29 mouse cellular contexts compared by ENCODE assay signal in genomic region chr3:129821736-129822135, GRCm38 (mm10). TPM values are rescaled to one million over a fixed set of nuclear protein-coding genes. Genes with fewer than 3 reads are reported as not detected.
DNase-seq lines count a peak whose midpoint lies in the region; ATAC-seq lines count a peak whose summit lies in the region.
"Had no signal": no experiment of that assay in that cellular context is flagged by ENCODE, and none has a peak within 500 bp of the region (broad histone marks: within the 10 kb centered on the region; RNA-seq: fewer than 3 reads in every experiment).

No protein-coding gene starts in this region.

- H3K36me3 ChIP-seq in kidney, embryonic 16.5 days (ENCODE audit: insufficient read depth, low read length) = peaks cover 18% of the 10 kb centered on the region

- no peak overlapping the region for H3K4me2 ChIP-seq in kidney, embryonic 16.5 days (replicated peaks; ENCODE audit: low read depth, low read length)
- H3K4me2 ChIP-seq: embryonic facial prominence, embryonic 12.5 days; forebrain, embryonic 15.5 days; heart, embryonic 11.5 days; heart, embryonic 15.5 days had no signal

- 74% methylated on average over 8 of the region's 8 CpGs for WGBS in kidney, embryonic 16.5 days

- H3K4me3 ChIP-seq in kidney, embryonic 16.5 days (ENCODE audit: low read length) = no peak overlapping the region
- H3K4me3 ChIP-seq: embryonic facial prominence, embryonic 12.5 days; forebrain, embryonic 15.5 days; heart, adult 2 months; heart, embryonic 15.5 days had no signal

- no peaks in the 10 kb centered on the region for H3K9me3 ChIP-seq in kidney, embryonic 16.5 days (ENCODE audit: low read length)
- H3K9me3 ChIP-seq: embryonic facial prominence, embryonic 12.5 days; forebrain, embryonic 15.5 days; G1E; heart, embryonic 15.5 days had no signal

- peak; percentile 19 for DNase-seq in adrenal gland, adult 2 months
- no peak for DNase-seq in adrenal gland, adult 8-10 months
- peak; percentile 28 for DNase-seq in heart, adult 11 months
- no peak for DNase-seq in heart, adult 18-20 months
- DNase-seq in kidney, postnatal 4 days = peak; percentile 30 to 50
- peak; percentile 46 for DNase-seq in retina, postnatal 1 day
- no peak for DNase-seq in retina, embryonic 14.5 days (ENCODE audit: low spot score)
- DNase-seq: B cell, adult 2 months; cerebellum, adult 11-12 months; cerebellum, adult 9-10 months; cerebellum, postnatal 25 days; gastrocnemius, postnatal 36 days; heart, adult 2 months; heart, postnatal 14 days had no signal

- H3K4me1 ChIP-seq in kidney, embryonic 16.5 days (ENCODE audit: insufficient read depth, low read length) = no peaks in the 10 kb centered on the region
- H3K4me1 ChIP-seq: embryonic facial prominence, embryonic 12.5 days; forebrain, embryonic 15.5 days; heart, embryonic 15.5 days had no signal

- no peak overlapping the region for H3K27ac ChIP-seq in kidney, embryonic 16.5 days (ENCODE audit: low read length)
- H3K27ac ChIP-seq: embryonic facial prominence, embryonic 12.5 days; forebrain, embryonic 15.5 days; heart, adult 2 months; heart, embryonic 15.5 days had no signal

- no peak overlapping the region for H3K9ac ChIP-seq in kidney, embryonic 16.5 days (replicated peaks; ENCODE audit: low read length)
- H3K9ac ChIP-seq: embryonic facial prominence, embryonic 12.5 days; forebrain, embryonic 15.5 days; heart, embryonic 15.5 days had no signal

- no peak for ATAC-seq in kidney, embryonic 16.5 days (ENCODE audit: low FRiP score, low TSS enrichment)
- ATAC-seq: activated CD4-positive, CD25-positive, alpha-beta regulatory T cell, adult 4 months; CD4-positive, CD25-positive, alpha-beta regulatory T cell, adult 4 months; forebrain, embryonic 15.5 days; hindbrain, embryonic 16.5 days; Patski had no signal

- no peaks in the 10 kb centered on the region for H3K27me3 ChIP-seq in kidney, embryonic 16.5 days (ENCODE audit: insufficient read depth, low read length)
- H3K27me3 ChIP-seq: embryonic facial prominence, embryonic 12.5 days; forebrain, embryonic 15.5 days; heart, embryonic 15.5 days; Patski had no signal

RNA-seq across cellular contexts. Expression of gene Rrh, which starts 0.7 kb away (rescaled TPM):
- under 1 TPM in 1 of 2 experiments, not detected in 1; 0.09 TPM for total RNA-seq in adrenal gland, adult 2 months (2021)
- not detected in 2 replicates for polyA plus RNA-seq in adrenal gland, adult 2 months (2012; rRNA removed)
- total RNA-seq in adrenal gland, adult 8-10 months (2022) = under 1 TPM in 2 of 4 experiments, not detected in 2; 0.08 to 0.18 TPM
- not detected for total RNA-seq in heart, adult 18-20 months (2021)
- polyA plus RNA-seq in kidney, embryonic 16.5 days (2015; fragmentation: Nextera tagmentation; extraction: Ambion mirVana) = not detected in 2 replicates
- total RNA-seq: gastrocnemius, adult 8-10 months; gastrocnemius, postnatal 36 days; heart, adult 2 months; heart, postnatal 14 days had no signal
- polyA plus RNA-seq: activated CD4-positive, CD25-positive, alpha-beta regulatory T cell, adult 4 months; forebrain, embryonic 11.5 days; G1E; heart, adult 2 months; heart, embryonic 11.5 days; heart, embryonic 15.5 days; intestine, embryonic 14.5 days had no signal

RNA-seq across cellular contexts. Expression of gene Gar1, which starts 9.5 kb away (rescaled TPM):
- total RNA-seq in adrenal gland, adult 2 months (2021) = 10 to 100 TPM; 39.4 to 61.2 TPM
- 11.0 and 15.4 TPM in 2 replicates for polyA plus RNA-seq in adrenal gland, adult 2 months (2012; rRNA removed)
- 10 to 100 TPM; 40.1 to 54.4 (median 47.8) TPM for total RNA-seq in adrenal gland, adult 8-10 months (2022)
- total RNA-seq in heart, adult 18-20 months (2021) = 10 to 100 TPM; 14.7 to 17.5 TPM
- 69.2 and 79.2 TPM in 2 replicates for polyA plus RNA-seq in kidney, embryonic 16.5 days (2015; fragmentation: Nextera tagmentation; extraction: Ambion mirVana)

RNA-seq across cellular contexts. Expression of gene Cfi, which starts 13.9 kb away (rescaled TPM):
- total RNA-seq in adrenal gland, adult 2 months (2021) = 1 to 10 TPM in 1 of 2 experiments, not detected in 1; 2.7 TPM
- polyA plus RNA-seq in adrenal gland, adult 2 months (2012; rRNA removed) = 0.07 TPM in 1 of 2 replicates, not detected in the other
- not detected for total RNA-seq in adrenal gland, adult 8-10 months (2022)
- under 1 TPM; 0.40 to 0.80 TPM for total RNA-seq in heart, adult 18-20 months (2021)
- polyA plus RNA-seq in kidney, embryonic 16.5 days (2015; fragmentation: Nextera tagmentation; extraction: Ambion mirVana) = 18.0 and 24.6 TPM in 2 replicates
- total RNA-seq: G1E; gastrocnemius, adult 8-10 months; hematopoietic stem cell, adult 5-6 weeks had no signal
- polyA plus RNA-seq: activated CD4-positive, CD25-positive, alpha-beta regulatory T cell, adult 4 months; CD4-positive, CD25-positive, alpha-beta regulatory T cell, adult 4 months; cortical plate, adult 2 months; G1E had no signal

RNA-seq across cellular contexts. Expression of gene Lrit3, which starts 17.9 kb away (rescaled TPM):
- total RNA-seq in adrenal gland, adult 2 months (2021) = not detected
- polyA plus RNA-seq in adrenal gland, adult 2 months (2012; rRNA removed) = not detected in 2 replicates
- total RNA-seq in adrenal gland, adult 8-10 months (2022) = not detected
- total RNA-seq in heart, adult 18-20 months (2021) = not detected
- 0.10 TPM in 1 of 2 replicates, not detected in the other for polyA plus RNA-seq in kidney, embryonic 16.5 days (2015; fragmentation: Nextera tagmentation; extraction: Ambion mirVana)
- total RNA-seq: gastrocnemius, adult 8-10 months; gastrocnemius, postnatal 36 days; heart, adult 2 months; heart, postnatal 14 days; hematopoietic stem cell, adult 5-6 weeks had no signal
- polyA plus RNA-seq: activated CD4-positive, CD25-positive, alpha-beta regulatory T cell, adult 4 months; CD4-positive, CD25-positive, alpha-beta regulatory T cell, adult 4 months; embryonic facial prominence, embryonic 12.5 days; forebrain, embryonic 11.5 days; forebrain, embryonic 15.5 days; G1E; heart, adult 2 months; heart, embryonic 11.5 days; heart, embryonic 15.5 days; hindbrain, embryonic 16.5 days; intestine, embryonic 14.5 days; Patski had no signal

RNA-seq across cellular contexts. Expression of gene Pla2g12a, which starts 56.7 kb away (rescaled TPM):
- total RNA-seq in adrenal gland, adult 2 months (2021) = 10 to 100 TPM; 46.3 to 51.7 TPM
- polyA plus RNA-seq in adrenal gland, adult 2 months (2012; rRNA removed) = 106 and 226 TPM in 2 replicates
- total RNA-seq in adrenal gland, adult 8-10 months (2022) = 10 to 100 TPM; 38.3 to 48.4 (median 42.9) TPM
- 10 to 100 TPM; 46.3 to 61.8 TPM for total RNA-seq in heart, adult 18-20 months (2021)
- 43.0 and 47.5 TPM in 2 replicates for polyA plus RNA-seq in kidney, embryonic 16.5 days (2015; fragmentation: Nextera tagmentation; extraction: Ambion mirVana)

Comparison
In these comparisons a context has a peak if more than half of its experiments do, and no peak if none do; other contexts are left out.
1. DNase-seq: peak in adrenal gland, adult 2 months (single experiment), heart, adult 11 months (single experiment), kidney, postnatal 4 days (2 of 2) and retina, postnatal 1 day (single experiment); none in adrenal gland, adult 8-10 months (single experiment), heart, adult 18-20 months (0 of 2) and retina, embryonic 14.5 days (single experiment).